Mouse (Mus musculus) liver, embryonic 14.5 days (tissue): Measurements from ENCODE around the gene Sec24a. TPM values are rescaled to one million over a fixed set of nuclear protein-coding genes. Genes with fewer than 3 reads are reported as not detected.

Experiments used
- ATAC-seq: fragments of 200-750 bp; cut with Nextera tagmentation; 2 replicates; pipeline ENCODE4 v1.8.0; 2017; ENCODE audit warnings: moderate number of reproducible peaks, mild to moderate bottlenecking, moderate library complexity; ENCODE audit not compliant: insufficient read depth
- DNase-seq, 3 experiments: peaks; one replicate each; pipeline ENCODE4 v3.0.0-alpha.2; 2012 to 2013; ENCODE audit warnings: low read depth in 3 of 3, low spot score in 3 of 3
- H3K27ac ChIP-seq: fragments of 300-500 bp; sonication (generic); 2 replicates; pipeline ENCODE4 v1.5.1; 2014; ENCODE audit warnings: moderate library complexity, mild to moderate bottlenecking, control low read depth, inconsistent platforms
- H3K27me3 ChIP-seq: fragments of 300-500 bp; sonication (generic); 2 replicates; pipeline ENCODE4 v1.6.1; 2014; ENCODE audit warnings: mild to moderate bottlenecking, low read length, moderate library complexity; ENCODE audit not compliant: control insufficient read depth, insufficient read depth
- H3K36me3 ChIP-seq: fragments of 300-500 bp; sonication (generic); replicated peaks from 2 replicates; pipeline ENCODE4 v1.6.1; 2014; ENCODE audit warnings: low read depth; ENCODE audit not compliant: control insufficient read depth, insufficient read depth
- H3K4me1 ChIP-seq, 2 experiments: fragments of 200-500 bp in 1 of 2; fragments of 300-500 bp in 1 of 2; sonication (generic) in 1 of 2; replicated peaks; 2 replicates each; pipeline ENCODE4 v1.6.1; 2012 to 2014; ENCODE audit warnings: antibody characterized with exemption in 1 of 2, inconsistent platforms in 1 of 2, low read length in 1 of 2; ENCODE audit not compliant: control insufficient read depth in 2 of 2, insufficient read depth in 2 of 2
- H3K4me2 ChIP-seq: fragments of 300-500 bp; sonication (generic); 2 replicates; pipeline ENCODE4 v1.6.1; 2014; ENCODE audit warnings: low read depth, mild to moderate bottlenecking, control low read depth, moderate library complexity
- H3K4me3 ChIP-seq, 2 experiments: fragments of 200-500 bp in 1 of 2; fragments of 300-500 bp in 1 of 2; sonication (generic) in 1 of 2; 2 replicates each; pipeline ENCODE4 v1.5.1; 2012 to 2014; ENCODE audit warnings: low read depth in 2 of 2, low read length in 2 of 2, mild to moderate bottlenecking in 2 of 2, control low read depth in 1 of 2, inconsistent platforms in 1 of 2, moderate library complexity in 1 of 2; ENCODE audit not compliant: insufficient read depth in 1 of 2
- H3K9ac ChIP-seq: fragments of 300-500 bp; sonication (generic); replicated peaks from 2 replicates; pipeline ENCODE4 v1.6.1; 2014; ENCODE audit warnings: mild to moderate bottlenecking, control low read depth, moderate library complexity
- H3K9me3 ChIP-seq: fragments of 300-500 bp; sonication (generic); 2 replicates; pipeline ENCODE4 v1.6.1; 2016; ENCODE audit warnings: low read length, mixed read lengths; ENCODE audit not compliant: control insufficient read depth
- CTCF ChIP-seq: IDR thresholded peaks from 2 replicates; pipeline ENCODE4 v1.5.1; 2016; ENCODE audit warnings: antibody characterized with exemption, low read depth, control low read depth
- EP300 ChIP-seq: IDR thresholded peaks from 2 replicates; pipeline ENCODE4 v1.6.1; 2016; ENCODE audit warnings: antibody characterized with exemption, low read depth
- WGBS: fragments of 180-500 bp; shearing (Covaris S2); extraction: QIAGEN DNeasy Blood & Tissue Kit; methylation state at CpG from one replicate; pipeline ENCODE4 v1.1.7; 2014; ENCODE audit not compliant: insufficient replicate concordance; 5-methylcytosine and 5-hydroxymethylcytosine counted together
- polyA plus RNA-seq, 2 experiments: library from polyadenylated mRNA; depleted of rRNA in 1 of 2; stranded (reverse) in 1 of 2; unstranded in 1 of 2; fragments of >200 nt; fragmentation: Nextera tagmentation in 1 of 2; extraction: Ambion mirVana in 1 of 2; gene quantifications; 2 replicates each; pipeline versions ENCODE4 v1.2.1 to v1.2.3; 2012 to 2014

The Sec24a gene
- polyA plus RNA-seq (2012; rRNA removed) (3.7 TPM in 2 replicates), polyA plus RNA-seq (2014; fragmentation: Nextera tagmentation; extraction: Ambion mirVana) (6.2 and 6.6 TPM in 2 replicates)

DNA sequence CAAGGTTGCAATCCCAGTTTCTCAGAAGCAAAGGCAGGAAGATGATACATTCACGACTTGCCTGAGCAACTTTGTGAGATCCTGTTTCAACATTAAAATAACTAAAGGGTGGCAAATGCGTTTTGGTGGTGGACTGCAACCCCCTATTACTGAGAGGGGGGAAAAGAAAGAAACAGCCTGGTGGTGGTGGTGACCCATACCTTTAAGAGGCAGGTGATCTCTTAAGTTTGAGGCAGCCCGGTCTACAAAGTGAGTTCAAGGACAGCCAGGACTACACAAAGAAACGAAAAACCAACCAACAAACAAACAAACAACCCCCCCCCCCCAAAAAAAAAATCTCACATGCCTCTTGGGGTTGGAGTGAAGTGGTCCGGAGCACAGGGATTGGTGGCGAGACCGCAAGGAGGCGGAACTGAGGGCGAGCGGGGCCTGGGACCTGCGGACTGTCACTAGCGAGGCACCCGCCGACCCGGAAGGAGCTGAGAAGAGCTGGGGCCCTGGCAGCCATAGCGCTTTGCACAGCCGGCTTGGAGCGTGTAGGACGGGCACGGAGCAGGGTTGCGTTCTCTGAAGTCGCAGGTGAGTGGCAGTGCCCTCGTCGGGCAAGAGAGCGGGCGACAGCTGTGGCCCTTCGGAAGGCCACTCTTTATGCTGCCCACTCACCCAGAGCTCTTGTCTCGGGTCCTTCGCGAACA is at the start of gene Sec24a, which contains the start of gene Sar1b:
Gene Sec24a (minus strand): TSS at position 422 of the 695 bp plus-strand sequence.
Gene Sar1b (plus strand): TSS at position 475 of the 695 bp plus-strand sequence.
- H3K9ac ChIP-seq = peak within 1 kb of the TSS; percentile 95
- no peaks in the 10 kb centered on the region for H3K27me3 ChIP-seq
- DNase-seq (peak; percentile 61 to 67 (median 66)), ATAC-seq (peak; percentile 86)
- peak within 1 kb of the TSS; percentile 74 for H3K4me2 ChIP-seq
- no peak within 1 kb of the TSS; the same call in 1 of the 2 replicates for H3K27ac ChIP-seq
- TF ChIP-seq CTCF = peak; percentile 41
- TF ChIP-seq EP300 = no peak
- H3K4me1 ChIP-seq = peaks cover 7 to 18% of the 10 kb centered on the region in 2 experiments
- H3K9me3 ChIP-seq = no peaks in the 10 kb centered on the region
- WGBS = 1% methylated on average over 30 of the region's 30 CpGs
- H3K36me3 ChIP-seq = no peaks in the 10 kb centered on the region
- peak within 1 kb of the TSS; percentile 80 to 94 for H3K4me3 ChIP-seq

DNA sequence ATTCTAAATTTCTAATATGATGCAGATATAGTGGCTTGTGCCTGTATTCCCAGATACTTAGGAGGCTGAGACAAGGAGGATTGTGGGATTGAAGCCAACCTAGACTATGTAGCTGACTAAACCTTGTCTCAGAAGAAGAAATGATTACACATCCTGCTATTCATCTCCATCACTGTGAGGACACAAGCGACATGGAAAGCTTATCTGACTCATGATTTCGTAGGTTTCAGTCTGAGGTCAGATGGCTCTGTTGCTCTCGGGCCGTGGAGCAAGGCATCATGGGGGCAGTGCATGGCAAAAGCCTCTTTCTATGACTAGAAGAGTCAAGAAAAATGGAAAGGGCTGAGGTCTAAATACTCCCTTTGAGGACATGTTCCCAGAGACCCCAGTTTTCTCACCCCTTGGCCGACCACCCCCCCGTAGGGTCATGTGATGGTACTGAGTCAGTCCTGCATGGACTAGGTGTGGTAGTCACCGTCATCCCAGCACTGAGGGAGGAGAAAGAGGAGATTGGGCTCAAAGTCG is 48.6 kb upstream of the Sec24a start:
- H3K4me3 ChIP-seq = no peak overlapping the region
- H3K27ac ChIP-seq = no peak overlapping the region
- H3K4me2 ChIP-seq = no peak overlapping the region
- H3K9me3 ChIP-seq = no peaks in the 10 kb centered on the region
- ATAC-seq (no peak), DNase-seq (no peak)
- H3K9ac ChIP-seq = no peak overlapping the region
- WGBS = 75% methylated on average over 8 of the region's 8 CpGs
- H3K27me3 ChIP-seq = no peaks in the 10 kb centered on the region
- no peaks in the 10 kb centered on the region for H3K36me3 ChIP-seq
- TF ChIP-seq CTCF (no peak), EP300 (no peak)
- no peaks in the 10 kb centered on the region; a peak in 1 of 4 replicates for H3K4me1 ChIP-seq

DNA sequence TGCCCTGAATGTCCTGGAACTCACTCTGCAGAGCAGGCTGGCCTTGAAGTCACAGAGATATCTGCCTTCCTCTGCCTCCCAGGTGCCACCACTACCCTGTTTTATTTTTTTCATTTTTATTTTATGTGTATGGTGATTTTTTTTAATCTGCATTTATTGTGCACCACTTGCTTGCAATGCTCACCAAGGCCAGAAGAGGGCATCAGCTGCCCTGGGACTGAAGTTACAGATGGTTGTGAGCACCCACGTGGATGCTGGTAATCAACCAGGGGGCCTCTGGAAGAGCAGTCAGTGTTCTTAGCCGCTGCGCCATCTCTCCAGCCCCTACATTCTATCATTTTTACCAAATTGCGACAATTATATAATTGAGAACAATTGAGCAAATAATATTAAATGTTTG is 47.8 kb upstream of the Sec24a start:
- Histone ChIP-seq H3K27ac (no peak overlapping the region), H3K36me3 (no peaks in the 10 kb centered on the region), H3K27me3 (no peaks in the 10 kb centered on the region), H3K9ac (no peak overlapping the region), H3K4me1 (no peaks in the 10 kb centered on the region; a peak in 1 of 4 replicates), H3K4me3 (no peak overlapping the region), H3K9me3 (no peaks in the 10 kb centered on the region), H3K4me2 (no peak overlapping the region)
- no peak for DNase-seq
- 79% methylated on average over 4 of the region's 4 CpGs for WGBS
- ATAC-seq = no peak
- peak; percentile 66 for TF ChIP-seq CTCF
- TF ChIP-seq EP300 = no peak

DNA sequence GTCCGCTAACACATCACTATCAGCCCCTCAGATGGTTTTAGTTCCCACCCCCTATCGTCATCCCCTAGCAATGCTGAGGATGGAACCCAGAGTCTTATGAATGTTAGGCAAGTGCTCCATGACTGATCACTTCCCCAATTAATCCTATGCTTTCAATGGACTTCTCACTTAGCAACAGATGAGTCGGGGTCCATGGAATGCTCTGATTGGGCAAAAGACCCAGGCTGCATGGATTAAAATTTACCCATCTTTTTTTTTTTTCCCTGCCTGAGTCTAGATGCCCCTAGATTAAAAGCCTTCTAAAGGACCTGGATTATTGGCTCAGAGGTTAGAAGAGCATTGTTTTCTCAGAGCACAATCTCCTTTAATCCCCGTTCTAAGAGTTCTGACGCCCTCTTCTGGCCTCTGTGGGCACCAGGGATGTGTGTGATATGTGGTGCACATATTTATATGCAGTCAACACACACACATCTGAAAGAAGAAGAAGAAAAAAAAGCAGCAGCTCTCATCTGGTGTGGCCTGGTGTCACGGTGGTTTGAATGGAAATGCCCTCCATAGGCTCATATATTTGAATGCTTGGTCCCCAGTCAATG is 46.3 kb upstream of the Sec24a start:
- no peaks in the 10 kb centered on the region for H3K36me3 ChIP-seq
- peak; percentile 25; the same call in 1 of the 2 replicates for TF ChIP-seq CTCF
- TF ChIP-seq EP300 = no peak
- H3K9me3 ChIP-seq = no peaks in the 10 kb centered on the region
- ATAC-seq = no peak
- DNase-seq = peak in 1 of 3 experiments; percentile 33
- H3K4me1 ChIP-seq = peaks cover 0 to 7% of the 10 kb centered on the region in 2 experiments; a peak in 2 of 4 replicates
- no peak overlapping the region for H3K4me3 ChIP-seq
- no peaks in the 10 kb centered on the region for H3K27me3 ChIP-seq
- WGBS = 48% methylated on average over 6 of the region's 6 CpGs
- no peak overlapping the region for H3K9ac ChIP-seq
- no peak overlapping the region for H3K4me2 ChIP-seq
- no peak overlapping the region for H3K27ac ChIP-seq
